Mouse (Mus musculus): ENCODE results near the gene Ruvbl2. TPM values are rescaled to one million over a fixed set of nuclear protein-coding genes. Genes with fewer than 3 reads are reported as not detected.
"Not testable (repeated sequence)": the region's sequence is repeated elsewhere in the genome, so short reads cannot be mapped to it uniquely, and the experiment has no call there.

Ruvbl2 gene
- total RNA-seq, 2 experiments from 2014 or later, result 50.2 to 58.9 TPM

DNA sequence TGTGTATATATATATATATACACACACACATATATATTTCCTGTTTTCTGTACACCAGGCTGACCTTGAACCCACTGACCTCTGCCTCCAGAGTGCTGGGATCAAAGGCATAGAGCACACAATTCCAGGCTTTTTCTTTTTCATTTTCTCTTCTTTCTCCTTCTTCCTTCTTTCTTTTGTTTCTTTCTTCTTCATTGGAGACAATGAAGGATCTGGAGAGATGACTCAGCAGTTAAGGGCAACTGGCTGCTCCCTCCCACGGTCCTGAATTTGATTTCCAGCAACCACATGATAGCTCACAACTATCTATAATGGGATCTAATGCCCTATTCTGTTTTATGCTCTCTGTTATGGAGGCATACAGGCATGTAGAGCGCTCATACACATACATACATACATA is 41.1 kb downstream of the Ruvbl2 start:
- DNase-seq, result no peak

DNA sequence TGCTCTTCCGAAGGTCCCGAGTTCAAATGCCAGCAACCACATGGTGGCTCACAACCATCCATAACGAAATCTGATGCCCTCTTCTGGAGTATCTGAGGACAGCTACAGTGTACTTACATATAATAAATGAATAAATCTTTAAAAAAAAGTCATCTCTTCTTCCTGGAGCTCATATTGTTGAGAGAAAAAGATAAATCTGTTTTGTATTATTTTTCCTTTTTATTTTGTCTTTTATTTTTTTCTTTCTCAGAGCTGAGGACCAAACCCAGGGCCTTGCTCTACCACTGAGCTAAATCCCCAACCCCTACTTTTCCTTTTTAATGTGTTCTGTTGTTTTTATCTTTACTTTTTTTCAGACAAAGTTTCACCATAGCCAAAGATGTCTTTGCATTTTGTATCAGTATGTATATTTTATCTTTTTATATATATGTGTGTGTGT is 41.5 kb downstream of the Ruvbl2 start:
- DNase-seq, result not testable (repeated sequence)

DNA sequence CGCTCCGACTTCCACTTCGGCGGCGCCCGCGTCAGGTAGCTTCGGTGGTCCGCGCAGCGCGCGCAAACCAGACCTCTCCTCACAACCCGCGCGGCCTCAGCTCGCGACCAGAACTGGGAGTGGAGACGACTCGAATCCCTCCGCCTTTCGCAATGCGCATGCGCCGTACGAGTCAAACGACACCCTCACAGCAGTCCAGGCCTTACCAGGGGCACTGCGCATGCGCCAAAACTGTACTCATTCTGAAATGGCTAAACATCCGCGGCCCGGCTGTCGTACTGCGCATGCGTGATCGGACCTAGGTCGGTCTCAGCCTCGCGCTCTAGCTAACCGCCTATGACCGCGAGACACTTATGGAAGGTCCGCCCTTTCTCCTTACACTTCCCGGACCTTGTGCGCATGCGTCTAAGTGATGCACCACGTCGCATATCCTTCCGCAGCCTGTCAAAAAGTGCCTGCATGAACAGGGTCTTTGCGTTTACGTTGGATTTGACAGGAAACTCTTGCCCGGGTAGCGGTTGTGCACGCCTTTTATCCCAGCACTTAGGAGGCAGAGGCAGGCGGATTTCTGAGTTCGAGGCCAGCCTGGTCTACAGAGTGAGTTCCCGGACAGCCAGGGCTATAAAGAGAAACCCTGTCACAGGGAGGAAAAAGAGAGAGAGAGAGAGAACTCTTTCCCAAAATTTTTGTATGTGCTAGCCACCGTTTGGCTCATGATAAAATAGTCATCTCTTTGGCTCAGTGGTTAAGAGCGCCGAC is 42.1 kb downstream of the Ruvbl2 start, which contains the start of gene Snrnp70:
TSS of gene Snrnp70 (minus strand) at position 165 of the 759 bp plus-strand sequence.
- DNase-seq, result peak; percentile 100

DNA sequence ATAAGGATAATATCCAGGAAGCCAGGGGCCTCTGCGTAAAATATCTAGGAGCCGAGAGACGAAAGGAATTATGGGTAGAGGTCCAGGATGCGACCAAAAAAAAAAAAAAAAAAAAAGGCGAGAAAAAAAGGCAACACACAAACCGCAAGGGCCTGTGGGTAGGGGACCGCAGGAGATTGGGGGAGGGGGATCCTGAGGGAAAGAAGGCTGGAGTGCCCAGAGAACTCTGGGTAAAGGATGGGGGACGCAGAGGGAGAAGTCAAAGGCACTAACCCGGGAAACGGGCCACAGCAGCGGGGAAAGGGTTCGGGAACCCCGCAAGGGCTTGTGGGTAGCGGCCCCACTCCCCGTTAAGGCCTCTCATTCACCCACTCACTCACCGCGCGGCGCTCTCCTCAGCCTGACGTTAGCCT is 42.8 kb downstream of the Ruvbl2 start:
- DNase-seq, result no peak

DNA sequence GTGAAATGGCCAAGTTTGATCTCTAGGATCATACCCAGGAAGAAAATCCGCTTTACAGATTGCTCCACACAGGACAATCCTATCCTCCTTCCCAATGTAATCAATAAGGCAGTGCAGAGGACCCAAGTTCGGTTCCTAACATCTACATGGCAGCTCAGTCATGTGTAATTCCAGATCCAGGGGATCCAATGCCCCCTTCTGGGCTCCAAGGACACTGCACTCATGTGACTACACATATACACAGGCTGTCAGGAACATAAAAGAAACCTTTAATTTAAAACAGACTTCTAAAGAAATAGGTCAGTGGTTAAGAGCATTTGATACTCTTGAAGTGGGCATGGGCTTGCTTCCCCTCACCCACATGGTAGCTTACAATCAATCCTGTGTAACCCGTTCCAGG is 51.8 kb downstream of the Ruvbl2 start:
- DNase-seq, result no peak

DNA sequence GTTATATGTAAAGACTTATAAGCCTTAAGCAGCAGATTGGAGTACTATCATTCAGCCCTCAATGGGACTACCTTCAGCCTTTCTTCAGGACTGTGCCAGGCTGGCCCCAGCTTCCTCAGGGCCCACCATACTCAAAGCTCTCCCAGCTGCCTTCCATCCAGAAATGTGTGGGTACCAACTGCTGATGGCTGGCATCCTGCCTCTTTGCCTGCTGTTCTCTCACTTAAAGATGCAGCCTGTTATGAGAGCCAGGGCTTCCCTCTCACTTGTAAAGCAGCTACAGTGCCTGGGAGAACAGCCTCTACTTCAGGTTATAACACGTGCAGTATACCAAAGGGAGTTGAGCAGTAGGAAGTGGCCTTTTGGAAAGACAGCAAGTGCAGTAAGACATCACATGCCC is 61.8 kb downstream of the Ruvbl2 start:
- no peak for DNase-seq

DNA sequence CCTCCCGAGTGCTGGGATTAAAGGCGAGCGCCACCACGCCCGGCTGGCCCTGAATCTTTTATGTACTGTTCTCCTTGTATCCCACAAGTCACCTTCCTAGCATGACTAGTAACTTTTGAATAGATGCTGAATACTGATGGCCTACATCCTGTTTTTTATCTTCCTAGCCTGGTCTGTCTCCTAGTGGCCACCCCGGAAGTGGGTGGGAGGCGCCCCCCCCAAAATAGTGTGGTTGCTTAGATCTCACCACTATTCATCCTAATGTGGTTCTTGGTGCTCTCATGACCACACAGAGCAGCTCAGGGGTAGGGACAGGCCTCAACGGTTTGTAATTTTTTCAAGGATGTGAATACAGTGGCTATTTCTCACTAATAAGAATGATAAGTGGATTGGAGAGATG is 63.3 kb downstream of the Ruvbl2 start:
- DNase-seq, result no peak

DNA sequence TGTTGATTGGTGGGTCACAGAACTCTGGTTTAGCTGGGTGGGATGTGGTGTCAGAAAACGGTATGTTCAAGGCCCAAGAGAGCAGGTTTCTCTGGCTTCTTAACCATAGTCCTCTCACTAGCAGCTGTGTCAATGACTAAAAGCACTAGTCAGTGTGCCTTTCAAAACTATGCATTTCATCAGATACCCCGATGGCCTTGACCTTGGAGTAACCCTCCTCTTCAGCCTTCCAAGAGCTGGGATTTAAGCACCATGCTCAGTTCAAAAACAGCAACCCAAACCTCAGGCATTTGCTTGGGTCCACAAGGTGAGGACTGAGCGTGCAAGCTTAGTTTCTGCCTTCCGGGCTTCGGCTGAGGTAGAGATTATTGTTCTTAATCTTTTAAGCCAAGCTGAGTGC is 65.5 kb downstream of the Ruvbl2 start:
- peak; percentile 27 for DNase-seq

Small RNA genes lying within 50 kb of the gene (microRNA-seq; reads per million reads assigned to microRNA genes)
- 2.3 reads per million for gene Gm22133

Other genes starting within 250 kb of the Ruvbl2 start
- under 1 TPM in 1 of 2 experiments, not detected in 1; 0.36 TPM for gene Ccdc155, start 233.2 kb downstream of the Ruvbl2 start, total RNA-seq (2021)
- under 1 TPM in 1 of 2 experiments, not detected in 1; 0.30 TPM for gene Dkkl1, start 225.9 kb downstream of the Ruvbl2 start, total RNA-seq (2021)
- 10 to 100 TPM; 21.0 to 24.0 TPM for gene Tead2, start 222.3 kb downstream of the Ruvbl2 start, total RNA-seq (2021)
- 10 to 100 TPM; 13.9 to 17.6 TPM for gene Cd37, start 199.0 kb downstream of the Ruvbl2 start, total RNA-seq (2021)
- under 1 TPM in 1 of 2 experiments, not detected in 1; 0.12 TPM for gene Slc6a16, start 197.0 kb downstream of the Ruvbl2 start, total RNA-seq (2021)
- gene Slc6a21, start 160.6 kb downstream of the Ruvbl2 start, total RNA-seq (2021), result under 1 TPM in 1 of 2 experiments, not detected in 1; 0.42 TPM
- 10 to 100 TPM; 15.9 to 26.8 TPM for gene Trpm4, start 104.3 kb downstream of the Ruvbl2 start, total RNA-seq (2021)
- 10 to 100 TPM; 10.7 to 47.8 TPM for gene Hrc, start 102.8 kb downstream of the Ruvbl2 start, total RNA-seq (2021)
- gene Ppfia3, start 71.1 kb downstream of the Ruvbl2 start, total RNA-seq (2021), result 1 to 10 TPM; 1.9 to 3.0 TPM
- 1 to 10 TPM in 1 of 2 experiments, under 1 TPM in 1; 0.90 to 2.9 TPM for gene Lin7b, start 67.5 kb downstream of the Ruvbl2 start, total RNA-seq (2021)
- gene Snrnp70, start 42.4 kb downstream of the Ruvbl2 start, total RNA-seq (2021), result 100 to 1,000 TPM; 208 to 341 TPM
- gene Kcna7, start 32.4 kb downstream of the Ruvbl2 start, total RNA-seq (2021), result 1 to 10 TPM in 1 of 2 experiments, under 1 TPM in 1; 0.75 to 2.6 TPM
- under 1 TPM; 0.12 to 0.33 TPM for gene Ntf5, start 24.4 kb downstream of the Ruvbl2 start, total RNA-seq (2021)
- gene Lhb, start 17.3 kb downstream of the Ruvbl2 start, total RNA-seq (2021), result not detected
- gene Gys1, start 3.3 kb downstream of the Ruvbl2 start, total RNA-seq (2021), result 10 to 100 TPM; 66.7 to 92.5 TPM
- gene Ftl1, start 21.8 kb upstream of the Ruvbl2 start, total RNA-seq (2021), result 100 to 1,000 TPM; 527 to 606 TPM
- gene Bax, start 28.8 kb upstream of the Ruvbl2 start, total RNA-seq (2021), result 10 to 100 TPM; 52.7 to 53.6 TPM
- gene Tulp2, start 43.8 kb upstream of the Ruvbl2 start, total RNA-seq (2021), result under 1 TPM; 0.64 to 0.69 TPM
- gene Gm45808, start 48.7 kb upstream of the Ruvbl2 start, total RNA-seq (2021), result 10 to 100 TPM; 26.0 to 27.9 TPM
- gene Dhdh, start 50.7 kb upstream of the Ruvbl2 start, total RNA-seq (2021), result 10 to 100 TPM; 42.4 to 47.3 TPM
- gene Nucb1, start 72.3 kb upstream of the Ruvbl2 start, total RNA-seq (2021), result 100 to 1,000 TPM; 175 to 201 TPM
- 10 to 100 TPM; 28.0 to 48.2 TPM for gene Ppp1r15a, start 88.2 kb upstream of the Ruvbl2 start, total RNA-seq (2021)
- gene Plekha4, start 88.2 kb upstream of the Ruvbl2 start, total RNA-seq (2021), result 1 to 10 TPM; 5.4 to 9.2 TPM
- gene Hsd17b14, start 116.8 kb upstream of the Ruvbl2 start, total RNA-seq (2021), result 1 to 10 TPM in 1 of 2 experiments, under 1 TPM in 1; 0.93 to 1.4 TPM
- gene Bcat2, start 132.1 kb upstream of the Ruvbl2 start, total RNA-seq (2021), result 100 to 1,000 TPM; 114 to 118 TPM
- 10 to 100 TPM in 1 of 2 experiments, 1 to 10 TPM in 1; 1.3 to 21.9 TPM for gene Fgf21, start 177.4 kb upstream of the Ruvbl2 start, total RNA-seq (2021)
- gene Fut1, start 179.2 kb upstream of the Ruvbl2 start, total RNA-seq (2021), result under 1 TPM in 1 of 2 experiments, not detected in 1; 0.21 TPM
- gene Izumo1, start 183.7 kb upstream of the Ruvbl2 start, total RNA-seq (2021), result under 1 TPM; 0.39 to 0.73 TPM
- 10 to 100 TPM; 35.6 to 37.9 TPM for gene Rasip1, start 189.4 kb upstream of the Ruvbl2 start, total RNA-seq (2021)
- gene Mamstr, start 201.9 kb upstream of the Ruvbl2 start, total RNA-seq (2021), result 10 to 100 TPM in 1 of 2 experiments, 1 to 10 TPM in 1; 8.3 to 13.2 TPM
- gene Fut2, start 228.3 kb upstream of the Ruvbl2 start, total RNA-seq (2021), result not detected
- gene Ntn5, start 245.9 kb upstream of the Ruvbl2 start, total RNA-seq (2021), result under 1 TPM in 1 of 2 experiments, not detected in 1; 0.39 TPM